Mouse (Mus musculus) erythroblast, embryonic 14.5 days (primary cell): ENCODE measurements at regions not wholly inside any gene's neighbourhood (a gene's known extent, or its start where the extent isn't known, plus 50 kb on each side); places are given as distances from the start of the nearest gene placed in this dataset.

Source experiments
- GATA1 ChIP-seq: IDR thresholded peaks from 2 replicates; pipeline ENCODE4 v1.6.1; 2012; ENCODE audit warnings: low read length, inconsistent platforms, mixed read lengths
- TAL1 ChIP-seq: IDR thresholded peaks from 3 replicates; pipeline ENCODE4 v1.6.1; 2012; ENCODE audit warnings: low read length, inconsistent platforms, mixed read lengths

- no peak for TF ChIP-seq TAL1
- TF ChIP-seq GATA1: no peak
Measured at GRCm38 (mm10) chr10:17237918-17238850, 484.8 kb upstream of the Cited2 start.
